Mouse (Mus musculus): ENCODE measurements around the gene Hamp.
"Not testable (repeated sequence)": the region's sequence is repeated elsewhere in the genome, so short reads cannot be mapped to it uniquely, and the experiment has no call there.

Gene Hamp

GRCm38 (mm10) chr7:30956357-30956751, 12.5 kb upstream of the Hamp start:
- peak in 1 of 2 experiments; percentile 50 for DNase-seq (ENCODE audit: low spot score in 2 of 2)

- DNase-seq (ENCODE audit: low spot score in 2 of 2) = peak; percentile 89 to 97
Measured at GRCm38 (mm10) chr7:30955584-30956356, 11.9 kb upstream of the Hamp start.

GRCm38 (mm10) chr7:30954971-30955520, 11.2 kb upstream of the Hamp start:
- DNase-seq (ENCODE audit: low spot score in 2 of 2) = no peak

- no peak for DNase-seq (ENCODE audit: low spot score in 2 of 2)
Measured at GRCm38 (mm10) chr7:30954036-30954435, 10.2 kb upstream of the Hamp start.

GRCm38 (mm10) chr7:30953459-30953858, 9.6 kb upstream of the Hamp start:
- DNase-seq (ENCODE audit: low spot score in 2 of 2) = no peak

GRCm38 (mm10) chr7:30952441-30953265, 8.8 kb upstream of the Hamp start:
- DNase-seq (ENCODE audit: low spot score in 2 of 2) = no peak

- DNase-seq (ENCODE audit: low spot score in 2 of 2) = not testable (repeated sequence)
Measured at GRCm38 (mm10) chr7:30949902-30950301, 6.1 kb upstream of the Hamp start.

GRCm38 (mm10) chr7:30945876-30946275, 2.0 kb upstream of the Hamp start:
- DNase-seq (ENCODE audit: low spot score in 2 of 2) = no peak

GRCm38 (mm10) chr7:30945466-30945865, 1.6 kb upstream of the Hamp start:
- not testable (repeated sequence) for DNase-seq (ENCODE audit: low spot score in 2 of 2)

- not testable (repeated sequence) for DNase-seq (ENCODE audit: low spot score in 2 of 2)
Measured at GRCm38 (mm10) chr7:30944706-30945105, 874 bp upstream of the Hamp start.

- not testable (repeated sequence) for DNase-seq (ENCODE audit: low spot score in 2 of 2)
Measured at GRCm38 (mm10) chr7:30942365-30942764, 1.5 kb downstream of the Hamp start.

- not testable (repeated sequence) for DNase-seq (ENCODE audit: low spot score in 2 of 2)
Measured at GRCm38 (mm10) chr7:30940070-30940469, 3.8 kb downstream of the Hamp start.

GRCm38 (mm10) chr7:30935422-30936099, 8.3 kb downstream of the Hamp start:
- not testable (repeated sequence) for DNase-seq (ENCODE audit: low spot score in 2 of 2)

- DNase-seq (ENCODE audit: low spot score in 2 of 2) = not testable (repeated sequence)
Measured at GRCm38 (mm10) chr7:30924581-30924980, 19.3 kb downstream of the Hamp start, which contains the start of gene Hamp2. TSS of gene Hamp2 (minus strand) at chr7:30924681.

GRCm38 (mm10) chr7:30924071-30924470, 19.8 kb downstream of the Hamp start:
- no peak for DNase-seq (ENCODE audit: low spot score in 2 of 2)

- DNase-seq (ENCODE audit: low spot score in 2 of 2) = not testable (repeated sequence)
Measured at GRCm38 (mm10) chr7:30922490-30922889, 21.3 kb downstream of the Hamp start.

GRCm38 (mm10) chr7:30920217-30920616, 23.6 kb downstream of the Hamp start:
- peak in 1 of 2 experiments; percentile 48 for DNase-seq (ENCODE audit: low spot score in 2 of 2)

- no peak for DNase-seq (ENCODE audit: low spot score in 2 of 2)
Measured at GRCm38 (mm10) chr7:30917219-30917618, 26.6 kb downstream of the Hamp start.

GRCm38 (mm10) chr7:30916713-30917112, 27.1 kb downstream of the Hamp start:
- DNase-seq (ENCODE audit: low spot score in 2 of 2) = no peak

- DNase-seq (ENCODE audit: low spot score in 2 of 2) = no peak
Measured at GRCm38 (mm10) chr7:30914732-30915131, 29.1 kb downstream of the Hamp start, which contains the start of gene Mag. TSS of gene Mag (minus strand) at chr7:30914873.

GRCm38 (mm10) chr7:30909773-30910172, 34.1 kb downstream of the Hamp start:
- DNase-seq (ENCODE audit: low spot score in 2 of 2) = no peak

GRCm38 (mm10) chr7:30908992-30909431, 34.8 kb downstream of the Hamp start:
- DNase-seq (ENCODE audit: low spot score in 2 of 2) = no peak
